Comparison of ENCODE assay signal across 25 mouse cellular contexts in genomic region chr5:111222820-111223219, GRCm38 (mm10).
A peak's percentile ranks its signal among the peaks of the same experiment; 100 is the strongest.
DNase-seq lines count a peak whose midpoint lies in the region; ATAC-seq lines count a peak whose summit lies in the region.
"Had no signal": no experiment of that assay in that cellular context is flagged by ENCODE, and none has a peak within 500 bp of the region (broad histone marks: within the 10 kb centered on the region; RNA-seq: fewer than 3 reads in every experiment).

No protein-coding gene starts in this region.

- H3K27ac ChIP-seq in forebrain, embryonic 10.5 days, result peak overlapping the region; percentile 8; the same call in 1 of the 2 replicates
- no peak overlapping the region for H3K27ac ChIP-seq in forebrain, embryonic 15.5 days (replicated peaks)
- H3K27ac ChIP-seq in midbrain, embryonic 10.5 days (replicated peaks), result peak overlapping the region; percentile 46; the same call in 1 of the 2 replicates
- H3K27ac ChIP-seq in midbrain, embryonic 16.5 days (ENCODE audit: low read length), result no peak overlapping the region
- H3K27ac ChIP-seq: limb, embryonic 15.5 days had no signal

- H3K4me2 ChIP-seq in forebrain, embryonic 15.5 days (replicated peaks), result no peak overlapping the region
- no peak overlapping the region for H3K4me2 ChIP-seq in midbrain, embryonic 16.5 days (ENCODE audit: low read length)
- H3K4me2 ChIP-seq: heart, embryonic 11.5 days; limb, embryonic 15.5 days; midbrain, embryonic 11.5 days had no signal

- no peak overlapping the region for H3K9ac ChIP-seq in forebrain, embryonic 15.5 days (replicated peaks)
- no peak overlapping the region for H3K9ac ChIP-seq in midbrain, embryonic 16.5 days (ENCODE audit: low read depth, low read length)
- H3K9ac ChIP-seq: limb, embryonic 15.5 days had no signal

- 38% methylated on average over 11 of the region's 11 CpGs for WGBS in forebrain, embryonic 10.5 days
- 51% methylated on average over 10 of the region's 11 CpGs for WGBS in forebrain, embryonic 15.5 days
- WGBS in midbrain, embryonic 10.5 days, result 44% methylated on average over 11 of the region's 11 CpGs
- 51% methylated on average over 10 of the region's 11 CpGs for WGBS in midbrain, embryonic 16.5 days

- peaks cover 64% of the 10 kb centered on the region for H3K27me3 ChIP-seq in forebrain, embryonic 10.5 days (ENCODE audit: poor library complexity, severe bottlenecking)
- no peaks in the 10 kb centered on the region for H3K27me3 ChIP-seq in forebrain, embryonic 15.5 days
- peaks cover 55% of the 10 kb centered on the region for H3K27me3 ChIP-seq in midbrain, embryonic 10.5 days (ENCODE audit: low read depth, poor library complexity, severe bottlenecking)
- no peaks in the 10 kb centered on the region for H3K27me3 ChIP-seq in midbrain, embryonic 16.5 days (ENCODE audit: control insufficient read depth, insufficient read depth, low read depth, low read length)
- H3K27me3 ChIP-seq: limb, embryonic 15.5 days had no signal

- H3K36me3 ChIP-seq in forebrain, embryonic 10.5 days (replicated peaks), result peaks cover 38% of the 10 kb centered on the region
- peaks cover 37% of the 10 kb centered on the region for H3K36me3 ChIP-seq in forebrain, embryonic 15.5 days
- peaks cover 33% of the 10 kb centered on the region for H3K36me3 ChIP-seq in midbrain, embryonic 10.5 days
- H3K36me3 ChIP-seq in midbrain, embryonic 16.5 days (ENCODE audit: control insufficient read depth, insufficient read depth, low read length), result peaks cover 15% of the 10 kb centered on the region

- no peak for DNase-seq in forebrain, embryonic 10.5 days (ENCODE audit: extremely low spot score, low spot score)
- DNase-seq in midbrain, embryonic 10.5 days (ENCODE audit: low spot score), result peak; percentile 46
- peak; percentile 51 for DNase-seq in ES-CJ7 (ENCODE audit: low read depth, low spot score)
- peak; percentile 20 for DNase-seq in induced T-regulatory cell, adult 2 months (ENCODE audit: low read depth)
- DNase-seq in right cerebral cortex, postnatal 25 days, result no peak
- DNase-seq: adrenal gland, adult 8-10 months; cerebellum, adult 2 months; cerebellum, postnatal 36 days; embryo, embryonic 11 days; gastrocnemius, postnatal 14 days; heart, adult 11 months; kidney, adult 18-20 months; kidney, postnatal 14 days; left cerebral cortex, postnatal 4 days; lung, adult 18-20 months; lung, postnatal 10 days; right cerebral cortex, postnatal 4 days; thymus, postnatal 25 days had no signal

- ATAC-seq in forebrain, embryonic 15.5 days (replicated peaks), result no peak
- no peak for ATAC-seq in midbrain, embryonic 16.5 days
- ATAC-seq: forebrain, embryonic 16.5 days; hindbrain, embryonic 16.5 days had no signal

- 0 out of 2 replicates have a peak, but pooled peaks cover 3% of the 10 kb centered on the region for H3K9me3 ChIP-seq in forebrain, embryonic 10.5 days
- no peaks in the 10 kb centered on the region for H3K9me3 ChIP-seq in forebrain, embryonic 15.5 days
- no peaks in the 10 kb centered on the region for H3K9me3 ChIP-seq in midbrain, embryonic 10.5 days (replicated peaks)
- H3K9me3 ChIP-seq in midbrain, embryonic 16.5 days (replicated peaks; ENCODE audit: control insufficient read depth, low read length, poor library complexity, severe bottlenecking), result no peaks in the 10 kb centered on the region
- H3K9me3 ChIP-seq: limb, embryonic 15.5 days had no signal

- peaks cover 76% of the 10 kb centered on the region for H3K4me1 ChIP-seq in forebrain, embryonic 10.5 days
- H3K4me1 ChIP-seq in forebrain, embryonic 15.5 days, result peaks cover 58% of the 10 kb centered on the region
- peaks cover 86% of the 10 kb centered on the region for H3K4me1 ChIP-seq in midbrain, embryonic 10.5 days
- H3K4me1 ChIP-seq in midbrain, embryonic 16.5 days (ENCODE audit: control insufficient read depth, insufficient read depth, low read length), result peaks cover 43% of the 10 kb centered on the region

- no peak overlapping the region for H3K4me3 ChIP-seq in forebrain, embryonic 10.5 days
- H3K4me3 ChIP-seq in forebrain, embryonic 15.5 days, result no peak overlapping the region
- no peak overlapping the region for H3K4me3 ChIP-seq in midbrain, embryonic 10.5 days
- H3K4me3 ChIP-seq in midbrain, embryonic 16.5 days (ENCODE audit: low read depth, low read length), result no peak overlapping the region
- H3K4me3 ChIP-seq: limb, embryonic 15.5 days had no signal

Comparison
In these comparisons a context has a peak if more than half of its experiments do, and no peak if none do; other contexts are left out.
1. H3K27ac ChIP-seq: peak in forebrain, embryonic 10.5 days (single experiment) and midbrain, embryonic 10.5 days (single experiment); none in forebrain, embryonic 15.5 days (single experiment) and midbrain, embryonic 16.5 days (single experiment).
2. DNase-seq: peak in midbrain, embryonic 10.5 days (single experiment), ES-CJ7 (single experiment) and induced T-regulatory cell, adult 2 months (single experiment); none in forebrain, embryonic 10.5 days (single experiment) and right cerebral cortex, postnatal 25 days (single experiment).